Mouse (Mus musculus): ENCODE measurements around the gene Prkcg. TPM values are rescaled to one million over a fixed set of nuclear protein-coding genes. Genes with fewer than 3 reads are reported as not detected.

Gene Prkcg
- 0.62 and 0.77 TPM in 2 replicates for polyA plus RNA-seq (2015; fragmentation: Nextera tagmentation; extraction: Ambion mirVana)

- H3K36me3 ChIP-seq (ENCODE audit: poor library complexity, severe bottlenecking), result peaks cover 7% of the 10 kb centered on the region
- peak within 1 kb of the TSS; percentile 54 for H3K4me3 ChIP-seq
- no peaks in the 10 kb centered on the region for H3K9me3 ChIP-seq (replicated peaks)
- peak; percentile 61 for ATAC-seq
- peaks cover 43% of the 10 kb centered on the region for H3K4me1 ChIP-seq
- H3K9ac ChIP-seq, result peak within 1 kb of the TSS; percentile 82
- WGBS, result 2% methylated on average over 30 of the region's 30 CpGs
- H3K4me2 ChIP-seq, result peak within 1 kb of the TSS; percentile 62
- H3K27me3 ChIP-seq, result no peaks in the 10 kb centered on the region
- H3K27ac ChIP-seq, result peak within 1 kb of the TSS; percentile 63
These were observed at the start of gene Prkcg, which contains the start of gene Myadm for GRCm38 (mm10) chr7:3288976-3289970. Gene Prkcg (plus strand): TSS chr7:3289179. Gene Myadm (plus strand): TSS chr7:3289080.

- Histone ChIP-seq H3K9me3 (replicated peaks) (peaks cover 6% of the 10 kb centered on the region; the same call in 1 of the 2 replicates), H3K27me3 (no peaks in the 10 kb centered on the region), H3K4me2 (no peak overlapping the region), H3K9ac (no peak overlapping the region), H3K4me3 (no peak overlapping the region), H3K36me3 (ENCODE audit: poor library complexity, severe bottlenecking) (no peaks in the 10 kb centered on the region), H3K27ac (no peak overlapping the region), H3K4me1 (no peaks in the 10 kb centered on the region)
- ATAC-seq, result no peak
- WGBS, result 85% methylated on average over 2 of the region's 2 CpGs
These were observed 49.8 kb upstream of the Prkcg start for GRCm38 (mm10) chr7:3239193-3239592.

DNA sequence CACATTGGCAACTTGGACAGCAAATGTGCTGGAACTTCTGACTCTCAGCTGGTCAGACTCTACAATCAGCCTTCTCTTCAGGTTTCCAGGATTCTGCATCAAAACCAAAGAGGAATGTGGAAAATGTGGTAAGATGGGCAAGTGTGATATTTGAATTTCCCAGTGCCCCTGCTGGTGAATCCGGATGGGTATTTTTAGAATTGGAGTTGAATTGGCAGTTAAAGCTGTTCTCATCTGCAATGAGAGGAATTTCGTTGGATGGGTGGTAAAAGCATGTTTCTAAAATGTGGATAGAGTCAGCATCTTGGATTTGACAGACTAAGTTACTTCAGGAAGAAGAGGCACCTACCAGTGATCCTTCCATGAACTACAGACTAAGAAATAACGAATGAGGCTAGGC is 28.3 kb upstream of the Prkcg start:
- peaks cover 4% of the 10 kb centered on the region; the same call in 1 of the 2 replicates for H3K27me3 ChIP-seq
- no peak for ATAC-seq
- H3K27ac ChIP-seq, result no peak overlapping the region
- 60% methylated on average over 3 of the region's 3 CpGs for WGBS
- no peaks in the 10 kb centered on the region for H3K9me3 ChIP-seq (replicated peaks)
- H3K4me1 ChIP-seq, result no peaks in the 10 kb centered on the region
- no peaks in the 10 kb centered on the region for H3K36me3 ChIP-seq (ENCODE audit: poor library complexity, severe bottlenecking)
- no peak overlapping the region for H3K4me2 ChIP-seq
- no peak overlapping the region for H3K9ac ChIP-seq
- H3K4me3 ChIP-seq, result no peak overlapping the region

- H3K4me3 ChIP-seq, result no peak overlapping the region
- H3K4me2 ChIP-seq, result no peak overlapping the region
- whole genome bisulfite sequencing, result 63% methylated on average over 4 of the region's 4 CpGs
- ATAC-seq, result no peak
- no peaks in the 10 kb centered on the region for H3K36me3 ChIP-seq (ENCODE audit: poor library complexity, severe bottlenecking)
- H3K27ac ChIP-seq, result no peak overlapping the region
- no peaks in the 10 kb centered on the region for H3K4me1 ChIP-seq
- no peak overlapping the region for H3K9ac ChIP-seq
- H3K9me3 ChIP-seq (replicated peaks), result no peaks in the 10 kb centered on the region
- peaks cover 4% of the 10 kb centered on the region; the same call in 1 of the 2 replicates for H3K27me3 ChIP-seq
These were observed 27.5 kb upstream of the Prkcg start for GRCm38 (mm10) chr7:3261446-3261845.

DNA sequence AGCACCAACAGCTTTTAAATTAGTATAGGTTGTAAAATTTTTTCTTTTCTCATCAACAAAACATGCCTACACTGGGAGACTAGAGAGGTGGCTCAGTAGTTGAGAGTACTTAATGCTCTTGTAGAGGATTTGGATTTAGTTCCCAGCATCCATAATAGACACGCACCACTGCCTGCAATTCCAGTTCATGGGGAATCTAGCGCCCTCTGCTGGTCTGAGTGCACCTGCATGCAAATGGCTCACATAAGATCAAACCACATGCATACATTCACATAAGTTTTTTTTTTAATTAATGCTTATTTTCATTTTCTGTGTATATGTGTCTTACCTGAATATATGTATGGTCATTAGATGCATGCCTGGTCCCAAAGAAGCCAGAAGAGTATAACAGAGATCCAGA is 26.2 kb upstream of the Prkcg start:
- Histone ChIP-seq H3K27ac (no peak overlapping the region), H3K27me3 (peaks cover 4% of the 10 kb centered on the region; the same call in 1 of the 2 replicates), H3K9me3 (replicated peaks) (no peaks in the 10 kb centered on the region), H3K4me2 (no peak overlapping the region), H3K9ac (no peak overlapping the region), H3K4me3 (no peak overlapping the region), H3K4me1 (no peaks in the 10 kb centered on the region), H3K36me3 (ENCODE audit: poor library complexity, severe bottlenecking) (no peaks in the 10 kb centered on the region)
- no peak for ATAC-seq
- 39% methylated on average over 2 of the region's 2 CpGs for WGBS

- ATAC-seq, result no peak
- Histone ChIP-seq H3K4me1 (no peaks in the 10 kb centered on the region), H3K27ac (no peak overlapping the region), H3K36me3 (ENCODE audit: poor library complexity, severe bottlenecking) (no peaks in the 10 kb centered on the region), H3K27me3 (peaks cover 4% of the 10 kb centered on the region; the same call in 1 of the 2 replicates), H3K9ac (no peak overlapping the region), H3K4me3 (no peak overlapping the region), H3K4me2 (peak overlapping the region; percentile 7; the same call in 1 of the 2 replicates), H3K9me3 (replicated peaks) (no peaks in the 10 kb centered on the region)
- 41% methylated on average over 22 of the region's 22 CpGs for WGBS
These were observed 24.5 kb upstream of the Prkcg start for GRCm38 (mm10) chr7:3264390-3265022.

GRCm38 (mm10) chr7:3265311-3265710 is 23.7 kb upstream of the Prkcg start:
- Histone ChIP-seq H3K36me3 (ENCODE audit: poor library complexity, severe bottlenecking) (no peaks in the 10 kb centered on the region), H3K4me2 (no peak overlapping the region), H3K9me3 (replicated peaks) (no peaks in the 10 kb centered on the region), H3K4me3 (no peak overlapping the region), H3K4me1 (no peaks in the 10 kb centered on the region), H3K9ac (no peak overlapping the region), H3K27ac (no peak overlapping the region), H3K27me3 (peaks cover 4% of the 10 kb centered on the region; the same call in 1 of the 2 replicates)
- WGBS, result 68% methylated on average over 6 of the region's 6 CpGs
- no peak for ATAC-seq

GRCm38 (mm10) chr7:3267261-3267660 is 21.7 kb upstream of the Prkcg start:
- Histone ChIP-seq H3K36me3 (ENCODE audit: poor library complexity, severe bottlenecking) (no peaks in the 10 kb centered on the region), H3K4me1 (no peaks in the 10 kb centered on the region), H3K27ac (no peak overlapping the region), H3K9me3 (replicated peaks) (no peaks in the 10 kb centered on the region), H3K4me2 (no peak overlapping the region), H3K9ac (no peak overlapping the region), H3K27me3 (peaks cover 4% of the 10 kb centered on the region; the same call in 1 of the 2 replicates), H3K4me3 (no peak overlapping the region)
- no peak for ATAC-seq
- 73% methylated on average over 3 of the region's 3 CpGs for WGBS

GRCm38 (mm10) chr7:3267888-3268287 is 21.1 kb upstream of the Prkcg start:
- Histone ChIP-seq H3K27me3 (peaks cover 4% of the 10 kb centered on the region; the same call in 1 of the 2 replicates), H3K9ac (no peak overlapping the region), H3K4me3 (no peak overlapping the region), H3K27ac (no peak overlapping the region), H3K9me3 (replicated peaks) (no peaks in the 10 kb centered on the region), H3K4me1 (no peaks in the 10 kb centered on the region), H3K4me2 (no peak overlapping the region), H3K36me3 (ENCODE audit: poor library complexity, severe bottlenecking) (no peaks in the 10 kb centered on the region)
- WGBS, result 81% methylated on average over 8 of the region's 8 CpGs
- ATAC-seq, result no peak

DNA sequence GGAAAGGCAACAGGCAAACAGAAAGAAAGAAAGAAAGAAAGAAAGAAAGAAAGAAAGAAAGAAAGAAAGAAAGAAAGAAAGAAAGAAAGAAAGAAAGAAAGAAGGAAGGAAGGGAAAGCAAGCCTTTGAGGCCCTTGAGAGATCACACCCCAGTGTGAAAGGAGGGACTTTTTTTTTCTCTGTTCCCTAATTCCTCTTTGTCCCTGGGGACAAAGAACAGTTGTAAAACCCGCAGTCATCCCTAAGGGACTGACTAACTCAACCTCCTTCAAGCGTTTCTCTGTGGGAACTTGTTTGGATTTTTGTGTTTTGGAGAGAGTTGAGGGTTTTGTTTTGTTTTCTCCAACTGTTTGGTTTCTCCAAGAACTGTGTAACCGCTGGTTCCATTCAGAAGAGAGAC is 20.7 kb upstream of the Prkcg start:
- H3K9ac ChIP-seq, result no peak overlapping the region

DNA sequence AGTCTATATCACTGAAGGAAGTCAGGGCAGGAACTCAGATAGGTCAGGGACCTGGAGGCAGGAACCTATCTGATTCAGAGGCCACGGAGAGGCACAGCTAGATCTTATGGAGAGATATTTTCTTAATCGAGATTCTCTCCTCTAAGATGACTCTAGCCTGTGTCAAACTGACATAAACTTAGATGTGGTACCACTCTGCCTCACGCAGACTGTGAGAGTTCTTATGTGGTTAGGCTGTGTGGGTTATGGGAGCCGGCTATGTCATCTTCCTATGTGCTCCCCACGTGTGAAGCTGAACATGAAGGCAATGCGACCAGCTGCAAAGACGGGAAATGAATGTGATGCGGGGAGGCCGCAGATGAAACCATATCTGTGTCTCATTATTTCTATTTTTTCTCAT is 16.8 kb upstream of the Prkcg start:
- no peaks in the 10 kb centered on the region for H3K4me1 ChIP-seq
- ATAC-seq, result no peak
- H3K4me2 ChIP-seq, result no peak overlapping the region
- H3K4me3 ChIP-seq, result no peak overlapping the region
- no peaks in the 10 kb centered on the region for H3K27me3 ChIP-seq
- no peaks in the 10 kb centered on the region for H3K36me3 ChIP-seq (ENCODE audit: poor library complexity, severe bottlenecking)
- WGBS, result 88% methylated on average over 9 of the region's 9 CpGs
- H3K27ac ChIP-seq, result no peak overlapping the region
- H3K9me3 ChIP-seq (replicated peaks), result no peaks in the 10 kb centered on the region
- H3K9ac ChIP-seq, result no peak overlapping the region

More for the DNA sequence above, 20.7 kb upstream of the Prkcg start:
- 15% methylated on average over 3 of the region's 3 CpGs for WGBS
- no peaks in the 10 kb centered on the region for H3K9me3 ChIP-seq (replicated peaks)
- H3K4me1 ChIP-seq, result no peaks in the 10 kb centered on the region
- no peaks in the 10 kb centered on the region for H3K36me3 ChIP-seq (ENCODE audit: poor library complexity, severe bottlenecking)
- no peak overlapping the region for H3K27ac ChIP-seq
- no peak overlapping the region for H3K4me3 ChIP-seq
- ATAC-seq, result no peak
- H3K27me3 ChIP-seq, result peaks cover 4% of the 10 kb centered on the region; the same call in 1 of the 2 replicates
- no peak overlapping the region for H3K4me2 ChIP-seq

All from forebrain, embryonic 13.5 days (tissue).